Mouse (Mus musculus): ENCODE measurements around the gene Atp2c2. TPM values are rescaled to one million over a fixed set of nuclear protein-coding genes. Genes with fewer than 3 reads are reported as not detected.

The Atp2c2 gene
- polyA plus RNA-seq, 1 experiment = 0.98 TPM

DNA sequence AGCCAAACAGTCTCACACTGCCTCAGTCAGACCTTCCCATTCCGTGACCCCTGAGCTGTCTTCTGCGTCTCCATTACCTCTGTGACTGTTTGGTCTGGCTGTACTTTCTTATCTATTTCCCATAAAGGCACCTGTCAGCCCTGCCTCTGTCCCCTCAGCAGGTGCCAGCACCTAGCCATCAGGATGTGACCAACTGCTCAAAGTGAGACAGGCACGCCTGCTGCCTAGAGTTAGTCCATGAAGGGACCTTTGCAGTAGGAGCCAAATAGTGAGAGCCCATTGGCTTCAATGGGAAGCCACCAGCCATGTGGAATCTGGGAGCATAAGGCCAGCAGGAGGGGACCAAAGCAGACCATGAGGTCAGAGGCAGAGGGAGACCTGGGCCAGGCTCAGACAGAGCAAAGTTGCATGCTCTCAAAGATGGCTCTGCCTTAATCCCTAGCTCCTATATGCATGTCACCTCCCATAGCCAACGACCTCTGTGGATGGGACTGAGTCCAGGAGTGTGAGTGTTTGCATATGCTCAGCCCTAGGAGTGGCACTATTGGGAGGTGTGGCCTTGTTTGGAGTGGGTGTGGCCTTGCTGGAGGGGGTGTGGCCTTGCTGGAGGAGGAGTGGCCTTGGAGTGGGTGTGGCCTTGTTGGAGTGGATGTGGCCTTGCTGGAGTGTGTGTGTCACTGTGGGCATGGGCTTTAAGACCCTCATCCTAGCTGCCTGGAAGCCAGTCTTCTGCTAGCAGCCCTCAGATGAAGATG is 81.5 kb downstream of the Atp2c2 start:
- DNase-seq (ENCODE audit: extremely low spot score in 1 of 2, low spot score in 1 of 2) = no peak

DNA sequence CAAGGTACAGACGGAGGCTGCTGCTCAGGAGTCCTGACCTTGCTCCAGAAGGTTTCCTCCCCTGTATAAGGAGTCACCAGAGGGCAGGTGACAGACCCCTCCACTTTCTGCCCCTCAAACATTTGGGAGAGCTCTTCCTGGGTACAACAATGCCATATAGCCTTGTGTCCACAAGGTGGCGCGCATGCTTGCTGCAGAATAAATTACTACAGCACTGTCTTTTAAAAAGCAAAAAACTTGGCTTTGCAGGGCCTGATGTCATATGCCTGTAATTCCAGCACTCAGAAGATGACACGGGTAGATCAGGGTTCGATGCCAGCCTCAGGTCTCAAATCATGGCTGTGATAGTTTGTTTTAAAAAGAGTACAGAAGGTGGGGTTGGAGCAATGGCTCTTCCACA is 82.9 kb downstream of the Atp2c2 start:
- DNase-seq (ENCODE audit: extremely low spot score in 1 of 2, low spot score in 1 of 2) = peak; percentile 48 to 92

DNA sequence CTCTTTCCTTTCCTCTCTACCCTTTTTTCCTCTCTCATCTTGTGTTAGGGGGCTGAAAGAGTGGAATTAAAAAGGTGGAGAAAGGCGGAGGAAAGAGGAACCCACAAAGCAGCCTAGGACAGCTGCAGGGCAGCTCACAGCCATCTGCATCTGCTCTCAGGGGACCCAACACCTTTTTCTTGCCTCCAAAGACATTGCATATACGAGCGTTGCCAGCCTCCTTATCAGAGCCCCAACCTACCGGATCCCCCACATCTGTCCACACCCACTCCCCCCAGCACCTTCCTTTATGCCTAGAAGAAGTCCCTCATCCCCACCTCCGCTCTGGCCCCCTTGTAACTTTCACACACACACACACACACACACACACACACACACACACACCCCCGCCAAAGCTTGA is 83.8 kb downstream of the Atp2c2 start:
- no peak for DNase-seq (ENCODE audit: extremely low spot score in 1 of 2, low spot score in 1 of 2)

DNA sequence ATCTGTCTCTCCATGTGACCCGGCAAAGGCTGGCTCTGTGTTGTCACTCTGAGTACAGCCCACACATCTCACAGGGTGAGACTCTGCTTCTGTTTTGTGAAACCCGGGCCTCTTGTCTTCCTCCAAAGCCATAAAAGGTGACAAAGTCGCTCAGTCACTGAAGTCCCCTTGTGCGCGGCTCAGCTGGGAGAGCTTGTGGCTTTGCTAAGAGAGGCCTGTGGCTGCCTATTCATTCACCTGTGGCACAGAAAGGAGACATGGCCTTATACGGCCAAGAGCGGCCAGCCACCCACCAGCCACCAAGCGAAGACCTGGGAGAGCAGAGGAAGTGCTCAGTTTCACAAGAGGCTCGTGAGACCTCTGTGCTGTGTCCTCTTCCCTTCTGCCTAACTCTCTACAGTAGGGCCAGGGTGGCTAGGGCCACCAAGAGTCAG is 84.3 kb downstream of the Atp2c2 start:
- DNase-seq (ENCODE audit: extremely low spot score in 1 of 2, low spot score in 1 of 2) = no peak

DNA sequence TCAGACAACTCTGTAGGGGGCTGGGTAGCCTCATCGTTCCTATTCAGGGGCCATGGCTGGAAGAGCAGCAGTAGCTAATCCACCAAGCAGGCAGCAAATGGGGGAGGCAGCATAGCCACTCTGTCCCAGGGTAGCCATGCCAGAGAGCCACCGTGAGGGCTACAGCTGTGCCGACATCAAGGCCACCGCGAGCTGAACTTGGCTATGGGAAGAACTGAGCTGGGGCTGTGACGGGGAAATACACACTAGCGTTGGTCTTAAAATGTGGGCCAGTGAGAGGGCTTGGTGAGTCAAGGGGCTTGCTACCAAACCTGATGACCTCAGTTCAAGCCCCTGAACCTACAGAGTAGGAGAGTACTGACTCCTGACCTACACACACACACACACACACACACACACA is 84.9 kb downstream of the Atp2c2 start:
- DNase-seq (ENCODE audit: extremely low spot score in 1 of 2, low spot score in 1 of 2) = no peak

DNA sequence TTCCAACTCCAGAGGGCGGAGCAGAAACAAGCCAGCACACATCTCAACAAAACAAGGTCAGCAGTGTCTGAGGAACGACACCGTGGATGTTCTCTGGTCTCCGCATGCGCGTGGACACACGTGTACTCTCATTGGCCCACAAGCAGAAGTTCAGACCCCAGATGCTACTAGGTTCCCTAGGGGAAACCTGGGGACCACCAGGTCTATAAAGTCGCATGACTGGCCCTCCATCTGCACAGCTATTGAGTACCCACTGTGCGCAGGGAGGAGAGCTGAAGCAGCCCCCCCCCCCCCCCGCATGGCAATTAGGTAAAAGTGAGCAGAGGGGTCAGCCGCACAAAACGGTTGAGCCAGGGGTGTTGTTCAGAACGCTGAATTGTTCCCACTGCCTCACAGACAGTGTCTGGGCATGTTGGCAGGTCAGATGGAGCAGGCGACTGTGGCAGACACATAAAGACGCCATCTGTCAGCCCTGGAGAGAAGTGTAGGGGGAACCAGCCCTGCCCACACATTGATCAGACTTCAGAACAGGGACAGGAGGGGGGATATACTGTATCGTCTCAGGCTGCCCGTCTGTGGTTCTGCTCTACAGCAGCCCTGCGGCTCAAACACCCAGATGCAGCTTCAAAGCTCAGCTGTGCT is 86.1 kb downstream of the Atp2c2 start:
- DNase-seq (ENCODE audit: extremely low spot score in 1 of 2, low spot score in 1 of 2) = no peak

DNA sequence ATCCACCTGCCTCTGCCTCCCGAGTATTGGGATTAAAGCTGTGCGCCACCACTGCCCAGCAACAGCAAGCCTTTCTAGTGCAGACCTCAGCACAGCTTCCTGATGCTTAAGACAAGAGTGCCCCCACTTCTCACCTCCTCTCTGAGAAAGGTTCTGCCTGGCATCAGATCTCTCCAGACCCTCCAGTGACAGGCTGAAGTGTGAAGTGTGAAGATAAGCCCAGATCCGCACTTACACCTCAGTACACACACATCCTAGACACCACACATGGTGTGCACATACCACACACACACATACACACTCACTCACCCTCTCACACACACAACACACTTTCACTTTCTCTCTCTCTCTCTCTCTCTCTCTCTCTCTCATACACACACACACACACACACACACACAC is 87.1 kb downstream of the Atp2c2 start:
- no peak for DNase-seq (ENCODE audit: extremely low spot score in 1 of 2, low spot score in 1 of 2)

DNA sequence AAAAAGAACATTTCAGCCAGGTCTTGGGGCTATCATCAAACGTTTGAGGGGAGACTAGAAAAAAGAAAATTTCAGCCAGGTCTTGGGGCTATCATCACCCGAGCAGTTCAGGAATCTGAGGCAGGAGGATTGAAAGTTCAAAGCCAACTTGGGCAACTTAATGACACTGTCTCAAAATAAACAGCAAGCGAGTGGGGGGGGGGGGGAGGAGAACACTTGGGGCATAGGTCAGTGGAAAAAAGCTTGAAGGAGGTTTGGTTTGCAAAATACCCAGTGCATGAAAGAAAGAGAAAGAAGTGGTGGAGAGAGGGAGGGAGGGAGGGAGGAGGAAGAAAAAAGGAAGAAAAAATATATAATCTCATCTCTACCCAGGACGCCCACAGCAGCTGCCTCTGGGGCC is 87.5 kb downstream of the Atp2c2 start:
- DNase-seq (ENCODE audit: extremely low spot score in 1 of 2, low spot score in 1 of 2) = no peak

DNA sequence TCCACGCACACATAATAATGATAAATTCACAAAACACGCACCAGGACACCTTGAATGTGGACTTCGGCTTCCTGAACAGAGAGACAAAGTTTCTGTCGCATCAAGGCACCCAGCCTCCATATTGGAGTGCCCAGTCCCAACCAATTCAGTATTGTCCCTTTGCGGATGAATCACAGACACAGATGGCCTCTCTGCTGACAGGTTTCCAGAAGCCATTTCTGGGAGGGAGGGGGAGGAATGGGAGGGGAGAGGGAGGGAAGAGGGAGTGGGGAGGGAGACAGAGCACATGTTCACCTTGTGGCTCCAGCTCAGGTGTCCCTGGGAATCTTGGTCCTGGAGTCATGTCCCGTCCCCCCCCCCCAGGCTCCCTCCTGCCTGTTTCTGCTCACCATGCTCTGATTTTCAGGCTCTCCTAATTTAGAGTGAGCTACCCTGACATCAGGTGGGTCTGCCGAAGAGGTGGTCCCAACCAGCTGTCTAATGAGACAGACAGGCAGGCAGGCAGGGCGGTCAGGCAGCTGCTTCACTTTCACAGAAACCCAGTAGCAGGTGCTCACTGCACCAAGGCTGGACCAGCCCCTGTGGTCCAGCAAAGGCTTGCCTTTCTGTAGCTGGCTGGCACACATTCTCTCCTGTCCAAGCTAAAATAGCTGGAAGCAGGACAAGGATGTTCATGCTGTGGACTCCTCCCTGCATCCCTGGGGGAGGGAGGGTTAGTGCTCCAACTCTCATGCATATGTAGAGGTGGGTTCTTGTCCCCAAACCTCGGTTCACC is 89.0 kb downstream of the Atp2c2 start:
- DNase-seq (ENCODE audit: extremely low spot score in 1 of 2, low spot score in 1 of 2) = no peak

DNA sequence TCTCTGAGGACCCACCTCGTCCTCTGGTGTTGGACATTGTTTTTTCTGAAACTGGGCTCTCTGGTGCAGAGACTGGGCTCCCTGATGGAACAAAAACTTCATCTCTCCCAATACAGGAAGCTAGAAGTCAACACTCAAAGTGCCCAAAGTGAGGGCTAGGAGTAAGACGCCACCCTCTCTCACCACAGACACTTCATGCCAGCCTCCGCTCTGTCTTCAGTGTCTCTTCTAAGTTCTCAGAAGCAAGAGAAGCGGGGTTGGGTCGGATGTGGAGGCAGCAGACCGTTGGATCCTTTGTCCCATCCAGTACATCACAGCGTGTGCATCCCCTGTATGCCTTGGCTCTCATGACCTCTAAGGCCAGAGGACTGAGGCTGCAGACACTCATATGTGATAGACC is 89.8 kb downstream of the Atp2c2 start:
- DNase-seq (ENCODE audit: extremely low spot score in 1 of 2, low spot score in 1 of 2) = no peak

DNA sequence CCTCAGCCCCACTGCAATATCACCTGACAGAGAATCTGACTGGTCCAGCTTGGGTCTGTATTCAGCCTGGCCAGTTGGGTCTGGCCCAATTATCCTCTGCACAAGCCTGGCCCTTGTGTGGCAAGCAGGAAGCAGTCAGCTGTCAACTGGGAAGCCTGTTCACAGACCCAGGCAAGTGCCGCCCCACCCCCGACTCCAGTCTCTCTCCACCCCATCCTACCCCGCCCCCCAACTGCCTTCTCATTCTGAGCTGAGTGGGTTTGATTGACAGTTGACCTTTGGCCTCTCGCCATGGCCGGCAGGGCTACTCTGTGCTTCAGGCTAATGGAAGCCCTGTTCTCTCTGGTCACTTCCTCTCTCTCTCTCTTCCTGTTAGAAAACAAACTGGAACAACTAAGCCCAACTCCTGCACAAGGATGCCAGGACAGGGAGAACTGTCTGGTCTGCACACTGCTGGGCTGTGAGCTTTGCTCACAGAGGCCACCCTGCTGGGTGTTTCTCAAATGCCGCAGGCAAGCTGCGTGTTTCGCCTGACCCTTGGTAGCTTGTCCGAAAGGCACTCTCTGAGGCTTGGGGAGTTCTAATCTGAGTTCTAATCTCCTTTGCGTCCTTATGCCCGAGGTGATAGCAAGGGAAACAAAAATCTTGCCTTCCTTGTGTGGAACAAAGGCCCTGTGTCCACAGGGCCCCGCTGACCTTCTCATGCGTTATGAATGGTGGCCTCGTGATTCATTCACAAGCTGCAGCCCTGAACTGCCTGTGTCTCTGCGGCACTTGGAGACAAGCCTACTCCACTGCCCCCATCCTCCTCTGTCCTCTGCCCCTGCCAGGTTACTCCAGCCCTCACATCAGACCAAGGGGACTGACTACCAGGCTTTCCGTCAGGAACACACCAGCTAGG is 92.2 kb downstream of the Atp2c2 start:
- no peak for DNase-seq (ENCODE audit: extremely low spot score in 1 of 2, low spot score in 1 of 2)

DNA sequence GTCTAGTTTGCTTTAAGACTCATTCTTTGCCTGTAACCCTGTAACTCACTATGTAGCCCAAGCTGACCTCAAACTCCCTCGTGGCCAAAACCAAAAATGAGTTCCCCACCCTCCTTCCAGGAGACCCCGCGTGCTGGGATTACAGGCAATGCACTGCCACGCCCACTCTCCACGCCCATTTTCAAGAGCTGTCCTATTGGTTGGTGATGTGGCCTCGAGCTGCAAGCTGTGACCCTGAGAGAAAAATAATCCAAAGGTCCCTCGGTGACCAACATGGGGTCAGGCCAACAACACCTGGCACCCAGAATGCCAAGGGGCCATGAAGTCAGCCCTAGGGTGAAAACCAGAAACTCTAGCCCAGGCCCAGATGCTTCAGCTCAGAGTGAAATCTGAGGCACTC is 94.9 kb downstream of the Atp2c2 start:
- no peak for DNase-seq (ENCODE audit: extremely low spot score in 1 of 2, low spot score in 1 of 2)

DNA sequence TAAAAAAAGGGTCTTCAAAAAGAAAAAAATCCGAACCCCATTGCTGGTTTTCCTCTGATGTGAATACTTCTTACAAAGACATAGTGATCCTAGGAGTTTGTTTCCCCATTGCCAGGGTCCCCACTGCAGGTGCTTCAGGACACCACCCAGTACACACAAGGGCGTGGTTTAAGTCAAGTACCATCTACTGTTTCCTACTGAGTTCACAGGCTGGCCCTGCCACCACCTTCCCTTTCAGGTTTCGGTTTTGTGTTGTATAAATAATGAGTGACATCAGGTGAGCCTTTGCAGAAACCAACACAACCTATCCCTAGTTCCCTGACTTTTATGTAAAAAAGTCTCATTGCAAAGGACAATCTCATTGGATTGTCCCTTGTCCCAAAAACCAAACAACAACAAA is 95.8 kb downstream of the Atp2c2 start:
- no peak for DNase-seq (ENCODE audit: extremely low spot score in 1 of 2, low spot score in 1 of 2)

DNA sequence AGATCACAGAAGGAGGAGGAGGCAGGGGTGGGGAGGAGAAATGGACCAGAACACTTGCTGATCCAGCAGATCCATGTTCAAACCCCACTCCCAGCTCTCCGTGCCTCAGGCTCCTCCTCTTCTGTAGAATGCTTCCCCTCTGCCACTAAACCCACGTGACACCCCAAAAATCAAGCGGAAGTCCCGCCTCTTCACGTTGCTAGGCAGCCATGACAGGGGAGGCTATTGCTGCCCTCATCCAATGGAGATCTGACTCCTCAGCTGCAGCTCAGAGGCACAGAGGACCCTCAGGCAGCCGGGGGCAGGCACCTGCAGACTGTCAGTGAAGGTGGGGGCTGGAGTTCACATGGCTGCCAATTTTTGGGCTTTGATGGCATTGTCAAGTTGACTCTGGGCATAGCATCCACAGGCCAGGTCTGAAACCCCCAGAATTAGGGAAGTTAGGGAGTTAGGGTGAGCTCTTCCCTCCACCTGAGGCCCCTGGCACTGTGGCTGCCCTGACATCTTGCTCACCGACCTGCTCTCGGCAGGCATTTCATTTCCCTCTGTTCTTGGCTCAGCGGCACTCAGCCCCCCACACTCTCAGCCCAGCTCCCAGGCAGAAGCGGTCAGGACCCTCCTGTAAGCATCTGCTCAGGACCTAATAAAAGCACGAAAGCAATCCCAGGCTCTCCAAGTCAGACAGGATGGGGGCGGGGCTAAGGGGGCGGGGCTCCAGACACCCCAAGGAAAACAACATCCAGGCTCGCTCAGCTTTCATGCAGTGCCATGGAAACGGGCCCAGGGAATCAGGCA is 98.6 kb downstream of the Atp2c2 start:
- DNase-seq (ENCODE audit: extremely low spot score in 1 of 2, low spot score in 1 of 2) = peak in 1 of 2 experiments; percentile 67

DNA sequence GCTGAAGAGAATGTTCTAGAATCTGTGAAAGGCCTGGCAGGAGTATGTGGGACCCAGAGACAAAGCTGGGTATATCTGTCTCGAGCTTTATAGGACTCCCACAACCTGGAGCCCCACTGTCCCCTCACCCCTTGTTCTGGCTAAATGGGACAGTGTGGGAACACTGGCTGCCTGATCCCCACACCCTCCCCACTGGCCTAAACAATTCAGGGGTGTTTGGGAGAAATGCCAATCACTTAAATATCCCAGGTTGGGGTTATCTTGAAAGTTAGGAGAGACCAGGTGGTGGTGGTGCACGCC is 99.1 kb downstream of the Atp2c2 start:
- DNase-seq (ENCODE audit: extremely low spot score in 1 of 2, low spot score in 1 of 2) = no peak

DNA sequence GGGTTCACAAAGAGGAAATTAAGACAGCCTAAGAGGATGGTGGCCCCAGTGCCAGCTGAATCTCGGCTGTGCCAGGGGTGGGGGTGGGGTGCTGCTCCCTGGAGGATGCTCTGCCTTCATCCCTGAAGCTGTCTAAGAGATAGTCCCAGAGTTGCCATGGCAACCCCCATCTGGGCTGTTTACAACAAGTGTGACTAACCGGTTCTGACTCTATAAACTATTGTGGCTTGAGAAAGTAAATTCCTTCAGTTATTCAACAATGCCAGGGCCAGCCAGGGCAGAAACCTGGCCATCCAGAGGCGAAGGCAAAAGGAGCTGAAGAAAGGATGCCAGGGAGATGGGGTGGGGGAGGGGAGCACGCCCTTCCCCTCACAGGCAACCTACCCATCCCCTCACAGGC is 101.4 kb downstream of the Atp2c2 start:
- peak in 1 of 2 experiments; percentile 75 for DNase-seq (ENCODE audit: extremely low spot score in 1 of 2, low spot score in 1 of 2)

DNA sequence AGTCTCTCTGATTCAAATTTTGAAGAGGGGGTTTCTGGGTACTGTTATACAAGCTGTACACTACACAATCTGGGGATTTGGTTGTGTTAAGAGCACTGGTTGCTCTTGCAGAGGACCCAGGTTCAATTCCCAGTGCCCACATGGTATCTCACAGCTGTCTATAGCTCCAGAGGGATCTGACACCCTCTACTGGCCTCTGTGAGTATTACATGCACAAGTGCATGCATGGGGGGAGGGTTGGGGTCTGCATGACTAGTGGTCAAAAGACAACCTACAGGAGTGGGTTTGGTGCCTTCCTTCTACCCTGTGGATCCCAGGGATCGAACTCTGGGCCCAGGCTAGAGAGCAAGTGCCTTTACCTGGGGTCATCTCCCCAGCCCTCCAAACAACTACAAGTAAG is 102.8 kb downstream of the Atp2c2 start:
- DNase-seq (ENCODE audit: extremely low spot score in 1 of 2, low spot score in 1 of 2) = no peak

DNA sequence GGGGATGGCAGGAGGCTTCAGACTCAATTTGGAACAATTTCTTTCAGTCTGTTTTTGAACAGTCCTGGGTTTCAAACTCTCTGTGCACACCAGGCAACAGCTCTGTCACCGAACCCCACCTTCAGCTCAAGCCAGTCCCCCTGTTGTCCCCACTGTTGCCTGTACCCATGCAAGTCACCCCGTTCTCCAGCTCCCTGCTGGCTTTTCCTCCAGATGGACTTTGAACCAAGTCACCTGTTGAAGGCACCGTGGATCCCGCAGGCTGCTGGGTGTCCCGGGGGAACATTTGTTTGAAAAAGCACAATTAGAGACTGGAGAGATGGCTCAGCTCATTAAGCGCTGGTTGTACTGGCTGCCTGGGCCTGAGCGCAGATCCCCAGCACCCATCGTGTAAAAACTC is 105.5 kb downstream of the Atp2c2 start:
- no peak for DNase-seq (ENCODE audit: extremely low spot score in 1 of 2, low spot score in 1 of 2)

DNA sequence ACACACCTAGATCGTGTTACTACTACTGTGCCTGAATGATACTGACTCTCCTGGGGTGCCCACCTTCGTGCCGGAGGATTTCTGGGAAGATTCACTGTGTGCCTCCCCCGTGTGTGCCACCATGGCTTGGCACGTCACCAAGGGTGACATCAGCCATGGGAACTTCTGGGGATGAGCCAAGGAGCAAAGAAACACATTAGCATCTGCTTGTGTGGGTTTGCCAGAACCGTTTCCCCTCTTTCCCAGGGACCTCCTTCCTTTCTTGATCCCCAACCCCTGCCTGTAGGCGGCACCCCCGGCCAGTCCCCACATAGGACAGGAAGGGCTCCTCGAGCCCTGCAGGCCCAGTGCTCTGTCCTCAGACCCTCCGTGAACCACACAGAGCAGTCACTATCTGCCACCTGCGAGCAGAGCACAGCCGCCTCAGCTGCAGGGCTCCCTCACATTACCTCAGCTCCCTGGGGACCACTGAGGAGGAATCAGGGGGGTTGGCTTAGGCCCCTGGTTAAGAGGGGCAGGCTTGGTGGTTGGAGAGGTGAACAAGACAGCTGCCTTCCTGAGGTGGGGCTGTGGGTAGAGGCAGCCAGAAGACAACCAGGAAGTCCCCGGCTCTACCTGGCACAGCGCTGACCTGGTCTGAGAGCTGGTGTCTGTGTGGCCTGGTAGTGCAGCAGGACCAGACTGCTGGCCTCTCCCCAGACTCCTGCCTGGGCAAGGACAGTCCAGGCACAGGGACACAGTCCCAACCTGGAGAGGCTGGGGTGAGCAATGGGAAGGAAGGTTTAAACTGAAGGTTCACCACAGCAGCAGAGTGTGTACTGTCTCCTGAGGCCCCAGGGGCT is 106.8 kb downstream of the Atp2c2 start:
- peak; percentile 60 to 90 for DNase-seq (ENCODE audit: extremely low spot score in 1 of 2, low spot score in 1 of 2)

Measured in frontal cortex, adult 2 months (tissue).